Mouse (Mus musculus): Measurements from ENCODE around the gene Dst.
A peak's percentile ranks its signal among the peaks of the same experiment; 100 is the strongest.

Gene Dst

GRCm38 (mm10) chr1:34237211-34237610 is 329.2 kb downstream of the Dst start:
- DNase-seq (ENCODE audit: low spot score) = no peak

- no peak for DNase-seq (ENCODE audit: low spot score)
Observed at GRCm38 (mm10) chr1:34237689-34238091, 329.7 kb downstream of the Dst start.

- no peak for DNase-seq (ENCODE audit: low spot score)
Observed at GRCm38 (mm10) chr1:34238231-34238630, 330.2 kb downstream of the Dst start.

GRCm38 (mm10) chr1:34244678-34245077 is 336.7 kb downstream of the Dst start:
- DNase-seq (ENCODE audit: low spot score) = no peak

GRCm38 (mm10) chr1:34245951-34246641 is 338.1 kb downstream of the Dst start:
- DNase-seq (ENCODE audit: low spot score) = no peak

GRCm38 (mm10) chr1:34246642-34246987 is 338.6 kb downstream of the Dst start:
- no peak for DNase-seq (ENCODE audit: low spot score)

- no peak for DNase-seq (ENCODE audit: low spot score)
Observed at GRCm38 (mm10) chr1:34251137-34251536, 343.1 kb downstream of the Dst start.

GRCm38 (mm10) chr1:34252267-34252666 is 344.2 kb downstream of the Dst start:
- DNase-seq (ENCODE audit: low spot score) = no peak

GRCm38 (mm10) chr1:34253876-34254275 is 345.9 kb downstream of the Dst start:
- DNase-seq (ENCODE audit: low spot score) = no peak

GRCm38 (mm10) chr1:34259898-34260297 is 351.9 kb downstream of the Dst start:
- no peak for DNase-seq (ENCODE audit: low spot score)

GRCm38 (mm10) chr1:34261011-34261410 is 353.0 kb downstream of the Dst start:
- DNase-seq (ENCODE audit: low spot score) = peak; percentile 44

- peak; percentile 46 for DNase-seq (ENCODE audit: low spot score)
Observed at GRCm38 (mm10) chr1:34268520-34268919, 360.5 kb downstream of the Dst start.

GRCm38 (mm10) chr1:34269578-34269977 is 361.6 kb downstream of the Dst start:
- DNase-seq (ENCODE audit: low spot score) = no peak

GRCm38 (mm10) chr1:34273922-34274321 is 365.9 kb downstream of the Dst start:
- no peak for DNase-seq (ENCODE audit: low spot score)

- no peak for DNase-seq (ENCODE audit: low spot score)
Observed at GRCm38 (mm10) chr1:34275787-34276186, 367.8 kb downstream of the Dst start.

- DNase-seq (ENCODE audit: low spot score) = no peak
Observed at GRCm38 (mm10) chr1:34276756-34277155, 368.7 kb downstream of the Dst start.

GRCm38 (mm10) chr1:34277259-34277658 is 369.2 kb downstream of the Dst start:
- no peak for DNase-seq (ENCODE audit: low spot score)

- no peak for DNase-seq (ENCODE audit: low spot score)
Observed at GRCm38 (mm10) chr1:34283502-34283901, 375.5 kb downstream of the Dst start.

- DNase-seq (ENCODE audit: low spot score) = no peak
Observed at GRCm38 (mm10) chr1:34284979-34285378, 377.0 kb downstream of the Dst start.

- DNase-seq (ENCODE audit: low spot score) = no peak
Observed at GRCm38 (mm10) chr1:34287731-34288130, 379.7 kb downstream of the Dst start.

- DNase-seq (ENCODE audit: low spot score) = no peak
Observed at GRCm38 (mm10) chr1:34288181-34288580, 380.2 kb downstream of the Dst start.

GRCm38 (mm10) chr1:34288721-34289471 is 380.9 kb downstream of the Dst start:
- DNase-seq (ENCODE audit: low spot score) = no peak

- DNase-seq (ENCODE audit: low spot score) = no peak
Observed at GRCm38 (mm10) chr1:34289472-34289748, 381.4 kb downstream of the Dst start.

- no peak for DNase-seq (ENCODE audit: low spot score)
Observed at GRCm38 (mm10) chr1:34290321-34290720, 382.3 kb downstream of the Dst start.

All from urinary bladder, postnatal 14 days (tissue).